Mouse (Mus musculus) ES-E14 (cell line): ENCODE measurements around the gene 4930415O20Rik. TPM values are rescaled to one million over a fixed set of nuclear protein-coding genes. Genes with fewer than 3 reads are reported as not detected.

Experiments
- DNase-seq: peaks from one replicate; pipeline ENCODE4 v3.0.0-alpha.2; 2013; ENCODE audit warnings: low read depth, low spot score
- H3K27ac ChIP-seq: 2 replicates; pipeline ENCODE4 v1.5.1; 2012; ENCODE audit warnings: low read depth, mild to moderate bottlenecking, low read length, moderate library complexity, mixed read lengths; ENCODE audit not compliant: poor library complexity, insufficient read depth, severe bottlenecking
- H3K36me3 ChIP-seq: 2 replicates; pipeline ENCODE4 v1.6.1; 2012; ENCODE audit warnings: mild to moderate bottlenecking, low read length, moderate library complexity, mixed read lengths; ENCODE audit not compliant: control insufficient read depth, poor library complexity, insufficient read depth, severe bottlenecking
- H3K4me1 ChIP-seq, 2 experiments: fragments of 150-350 bp in 1 of 2; sonication (generic) in 1 of 2; 2 replicates each; pipeline ENCODE4 v1.6.1; 2012; ENCODE audit warnings: low read length in 2 of 2, mild to moderate bottlenecking in 1 of 2, mixed read lengths in 1 of 2; ENCODE audit not compliant: control insufficient read depth in 2 of 2, insufficient read depth in 2 of 2, poor library complexity in 1 of 2
- H3K4me3 ChIP-seq, 2 experiments: fragments of 150-350 bp in 1 of 2; sonication (generic) in 1 of 2; 2 replicates each; pipeline ENCODE4 v1.5.1; 2012; ENCODE audit warnings: low read length in 2 of 2, low read depth in 1 of 2, mild to moderate bottlenecking in 1 of 2, mixed read lengths in 1 of 2; ENCODE audit not compliant: insufficient read depth in 1 of 2, poor library complexity in 1 of 2, severe bottlenecking in 1 of 2
- H3K9ac ChIP-seq: 2 replicates; pipeline ENCODE4 v1.6.1; 2012; ENCODE audit warnings: low read depth, mild to moderate bottlenecking, low read length, mixed read lengths; ENCODE audit not compliant: poor library complexity, insufficient read depth, severe bottlenecking
- H3K9me3 ChIP-seq: fragments of 150-350 bp; sonication (generic); 2 replicates; pipeline ENCODE4 v1.6.1; 2012; ENCODE audit warnings: low read depth, mild to moderate bottlenecking, low read length; ENCODE audit not compliant: control insufficient read depth, insufficient read depth
- CHD2 ChIP-seq: IDR thresholded peaks from 2 replicates; pipeline ENCODE4 v1.6.1; 2014; ENCODE audit warnings: mild to moderate bottlenecking, low read depth, low read length, inconsistent platforms
- HCFC1 ChIP-seq: IDR thresholded peaks from 2 replicates; pipeline ENCODE4 v1.6.1; 2012; ENCODE audit warnings: low read length, inconsistent platforms, borderline replicate concordance; ENCODE audit not compliant: insufficient read depth
- MAFK ChIP-seq: IDR thresholded peaks from 2 replicates; pipeline ENCODE4 v1.6.1; 2014; ENCODE audit warnings: mild to moderate bottlenecking, low read depth, low read length, inconsistent platforms; ENCODE audit not compliant: insufficient read depth
- ZC3H11A ChIP-seq: IDR thresholded peaks from 2 replicates; pipeline ENCODE4 v1.6.1; 2012; ENCODE audit warnings: low read depth, mild to moderate bottlenecking, inconsistent platforms, low read length, borderline replicate concordance
- ZNF384 ChIP-seq: IDR thresholded peaks from 2 replicates; pipeline ENCODE4 v1.6.1; 2012; ENCODE audit warnings: low read depth, low read length, inconsistent platforms
- in situ Hi-C, 2 experiments: fragments of 600-800 bp; cut with MboI; formaldehyde crosslinking; loops; one replicate each; pipeline ENCODE4 v1.15.1; 2025; ENCODE audit warnings: low sequenced_read_pairs in 2 of 2, inconsistent platforms in 1 of 2; ENCODE audit not compliant: unreplicated experiment in 2 of 2
- total RNA-seq: library from RNA; depleted of rRNA; stranded (reverse); fragments of 300-350 nt; gene quantifications from 2 replicates; pipeline ENCODE4 v1.2.3, GENCODE M21; 2012

4930415O20Rik gene
- total RNA-seq, 1 experiment: not detected

- TF ChIP-seq CHD2 (no peak), MAFK (no peak), HCFC1 (no peak), ZNF384 (no peak), ZC3H11A (no peak)
- DNase-seq: no peak
- H3K4me1 ChIP-seq: peaks cover 0 to 3% of the 10 kb centered on the region in 2 experiments; a peak in 1 of 4 replicates
- no peaks in the 10 kb centered on the region for H3K9me3 ChIP-seq
- no peak overlapping the region for H3K9ac ChIP-seq
- H3K36me3 ChIP-seq: peaks cover 5% of the 10 kb centered on the region; the same call in 1 of the 2 replicates
- no peak overlapping the region for H3K4me3 ChIP-seq
- in situ Hi-C loops: no loop called here
- H3K27ac ChIP-seq: no peak overlapping the region
Measured at GRCm38 (mm10) chr15:98569795-98570365, 924 bp upstream of the 4930415O20Rik start.

- Histone ChIP-seq H3K9ac (no peak overlapping the region), H3K4me3 (no peak overlapping the region), H3K27ac (no peak overlapping the region), H3K36me3 (no peaks in the 10 kb centered on the region; the same call in 1 of the 2 replicates), H3K4me1 (no peaks in the 10 kb centered on the region; a peak in 1 of 4 replicates), H3K9me3 (no peaks in the 10 kb centered on the region)
- no peak for TF ChIP-seq ZNF384
- TF ChIP-seq MAFK: no peak
- no peak for TF ChIP-seq CHD2
- TF ChIP-seq HCFC1: no peak
- TF ChIP-seq ZC3H11A: no peak
- DNase-seq: no peak
- in situ Hi-C loops: no loop called here
Measured at GRCm38 (mm10) chr15:98573293-98573692, 2.5 kb downstream of the 4930415O20Rik start.

- no peak for DNase-seq
- no peak overlapping the region for H3K27ac ChIP-seq
- H3K9ac ChIP-seq: no peak overlapping the region
Measured at GRCm38 (mm10) chr15:98579310-98579709, 8.5 kb downstream of the 4930415O20Rik start.

GRCm38 (mm10) chr15:98579795-98580464, 9.1 kb downstream of the 4930415O20Rik start:
- H3K9ac ChIP-seq: no peak overlapping the region
- no peaks in the 10 kb centered on the region for H3K36me3 ChIP-seq
- TF ChIP-seq CHD2 (no peak), ZC3H11A (peak; percentile 83)
- H3K4me1 ChIP-seq: peaks cover 0 to 2% of the 10 kb centered on the region in 2 experiments; a peak in 2 of 4 replicates
- no peaks in the 10 kb centered on the region for H3K9me3 ChIP-seq
- peak; percentile 89 for DNase-seq
- H3K4me3 ChIP-seq: no peak overlapping the region
- H3K27ac ChIP-seq: no peak overlapping the region
- in situ Hi-C loops: loop anchor here in 1 of 2 experiments (5.0 kb wide), 1 partner anchor 37 kb away; no protein-coding TSS in a partner anchor

More at GRCm38 (mm10) chr15:98579310-98579709, 8.5 kb downstream of the 4930415O20Rik start:
- no peaks in the 10 kb centered on the region for H3K9me3 ChIP-seq
- no peaks in the 10 kb centered on the region for H3K4me1 ChIP-seq
- in situ Hi-C loops: loop anchor here in 1 of 2 experiments (5.0 kb wide), 1 partner anchor 38 kb away; no protein-coding TSS in a partner anchor
- H3K36me3 ChIP-seq: no peaks in the 10 kb centered on the region
- no peak overlapping the region for H3K4me3 ChIP-seq
- TF ChIP-seq ZC3H11A (no peak), CHD2 (no peak), HCFC1 (no peak), MAFK (no peak), ZNF384 (no peak)
